Mouse (Mus musculus) spleen, adult 10 weeks (tissue): ENCODE results near the gene Mthfsd. TPM values are rescaled to one million over a fixed set of nuclear protein-coding genes. Genes with fewer than 3 reads are reported as not detected.

ENCODE experiments used
- polyA plus RNA-seq: library from polyadenylated mRNA; stranded (reverse); fragments of 350-450 nt; fragmentation: Illumina TruSeq; extraction: RNeasy Lipid Tissue Mini Kit (QIAGEN cat#74804); gene quantifications from one replicate; pipeline ENCODE4 v1.2.3, GENCODE M21; 2015; ENCODE audit warnings: low replicate concordance; ENCODE audit not compliant: insufficient read depth

The Mthfsd gene
- 21.2 TPM for polyA plus RNA-seq

GRCm38 (mm10) chr8:121107668-121108656 is at the start of gene Mthfsd:
Mthfsd (minus strand) TSS chr8:121108392.

DNA sequence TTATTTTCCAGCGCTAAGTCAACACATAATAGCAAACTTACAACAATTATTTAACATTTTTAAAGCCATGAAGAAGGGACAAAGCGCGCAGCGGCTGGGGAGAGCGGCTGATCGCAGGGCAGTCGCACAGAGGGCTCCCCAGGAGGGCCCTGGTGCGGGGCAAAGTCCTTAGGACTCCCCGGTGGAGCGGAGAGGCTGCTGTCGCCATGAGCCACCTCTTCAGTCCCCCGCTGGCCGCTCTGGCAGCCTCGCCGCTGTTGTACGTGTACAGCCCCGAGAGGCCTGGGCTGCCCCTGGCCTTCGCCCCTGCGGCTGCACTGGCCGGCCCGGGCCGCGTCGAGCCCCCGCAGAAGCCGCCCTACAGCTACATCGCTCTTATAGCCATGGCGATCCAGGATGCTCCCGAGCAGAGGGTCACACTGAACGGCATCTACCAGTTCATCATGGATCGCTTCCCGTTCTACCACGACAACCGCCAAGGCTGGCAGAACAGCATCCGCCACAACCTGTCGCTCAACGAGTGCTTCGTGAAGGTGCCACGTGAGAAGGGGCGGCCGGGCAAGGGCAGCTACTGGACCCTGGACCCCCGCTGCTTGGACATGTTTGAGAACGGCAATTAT is 19.7 kb upstream of the Mthfsd start, which contains the start of gene Foxl1:
TSS of gene Foxl1 (plus strand) at position 185 of the 620 bp plus-strand sequence.

GRCm38 (mm10) chr8:121115948-121116347 is 7.8 kb upstream of the Mthfsd start, which contains the start of gene Foxc2:
Foxc2 (plus strand) TSS chr8:121116171.

GRCm38 (mm10) chr8:121084210-121084951 is 23.8 kb downstream of the Mthfsd start, which contains the start of gene Foxf1:
Foxf1 (plus strand) TSS chr8:121084386.

Other genes with a start within 250 kb of the Mthfsd start
- 2.0 TPM for gene Foxf1, start 24.0 kb downstream of the Mthfsd start, polyA plus RNA-seq
- 0.08 TPM for gene Foxc2, start 7.8 kb upstream of the Mthfsd start, polyA plus RNA-seq
- not detected for gene Foxl1, start 19.5 kb upstream of the Mthfsd start, polyA plus RNA-seq